Mouse (Mus musculus): ENCODE measurements around the gene Fam208b.

DNA sequence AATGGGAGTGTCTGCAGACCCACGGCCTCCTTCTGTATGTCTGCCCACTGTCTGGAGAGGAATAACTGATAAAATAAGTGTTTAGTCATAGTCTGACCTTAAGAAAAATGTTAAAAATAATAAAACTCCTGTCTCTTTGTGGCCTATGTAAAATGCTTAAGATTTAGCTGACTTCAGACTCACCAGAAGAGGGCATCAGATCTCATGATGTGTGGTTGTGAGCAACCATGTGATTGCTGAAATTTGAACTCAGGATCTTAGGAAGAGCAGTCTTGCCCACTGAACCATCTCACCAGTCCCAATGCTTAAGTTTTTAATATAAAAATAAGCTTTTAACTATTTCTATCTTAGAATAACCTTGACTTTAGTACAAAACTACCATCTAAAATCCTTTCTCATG, 47.8 kb downstream of the Fam208b start:
- TF ChIP-seq GATA1 (IDR thresholded peaks at IDR 0.05; ENCODE audit: low read length) = no peak
- TF ChIP-seq TAL1 (IDR thresholded peaks at IDR 0.05; ENCODE audit: low read length) = no peak

All from erythroblast, embryonic 14.5 days (primary cell).